Mouse (Mus musculus) Muller cell, postnatal 12 days (primary cell): ENCODE results near the gene Tulp4.
A peak's percentile ranks its signal among the peaks of the same experiment; 100 is the strongest.

Experiments used
- DNase-seq: peaks from one replicate; pipeline ENCODE4 v3.0.0-alpha.2; 2015; ENCODE audit errors: inconsistent ontology term

Gene Tulp4

GRCm38 (mm10) chr17:6123776-6124175 is 17.5 kb downstream of the Tulp4 start:
- no peak for DNase-seq

- DNase-seq: no peak
These were observed 19.2 kb downstream of the Tulp4 start for GRCm38 (mm10) chr17:6125441-6125840.

GRCm38 (mm10) chr17:6128039-6128438 is 21.8 kb downstream of the Tulp4 start:
- peak; percentile 54 for DNase-seq

GRCm38 (mm10) chr17:6129361-6129760 is 23.1 kb downstream of the Tulp4 start:
- peak; percentile 64 for DNase-seq

GRCm38 (mm10) chr17:6131083-6131482 is 24.8 kb downstream of the Tulp4 start:
- DNase-seq: no peak

GRCm38 (mm10) chr17:6140875-6141274 is 34.6 kb downstream of the Tulp4 start:
- peak; percentile 89 for DNase-seq

- peak; percentile 66 for DNase-seq
These were observed 35.1 kb downstream of the Tulp4 start for GRCm38 (mm10) chr17:6141344-6141743.

- no peak for DNase-seq
These were observed 39.0 kb downstream of the Tulp4 start for GRCm38 (mm10) chr17:6145244-6145643.

- DNase-seq: no peak
These were observed 46.7 kb downstream of the Tulp4 start for GRCm38 (mm10) chr17:6152941-6153340.

GRCm38 (mm10) chr17:6153581-6153980 is 47.3 kb downstream of the Tulp4 start:
- DNase-seq: no peak

- DNase-seq: no peak
These were observed 48.1 kb downstream of the Tulp4 start for GRCm38 (mm10) chr17:6154366-6154765.

- no peak for DNase-seq
These were observed 54.3 kb downstream of the Tulp4 start for GRCm38 (mm10) chr17:6160495-6160894.

- DNase-seq: no peak
These were observed 55.7 kb downstream of the Tulp4 start for GRCm38 (mm10) chr17:6161916-6162315.

GRCm38 (mm10) chr17:6162761-6163160 is 56.5 kb downstream of the Tulp4 start:
- no peak for DNase-seq

- DNase-seq: peak; percentile 75
These were observed 58.7 kb downstream of the Tulp4 start for GRCm38 (mm10) chr17:6164911-6165310.

GRCm38 (mm10) chr17:6172440-6172839 is 66.2 kb downstream of the Tulp4 start:
- peak; percentile 59 for DNase-seq

GRCm38 (mm10) chr17:6172926-6173690 is 66.9 kb downstream of the Tulp4 start:
- DNase-seq: peak; percentile 92

- DNase-seq: no peak
These were observed 68.3 kb downstream of the Tulp4 start for GRCm38 (mm10) chr17:6174574-6174973.

GRCm38 (mm10) chr17:6178564-6179267 is 72.5 kb downstream of the Tulp4 start:
- no peak for DNase-seq

GRCm38 (mm10) chr17:6179389-6179788 is 73.2 kb downstream of the Tulp4 start:
- peak; percentile 37 for DNase-seq

- peak; percentile 75 for DNase-seq
These were observed 74.2 kb downstream of the Tulp4 start for GRCm38 (mm10) chr17:6180421-6180820.

GRCm38 (mm10) chr17:6182715-6183114 is 76.5 kb downstream of the Tulp4 start:
- DNase-seq: no peak

GRCm38 (mm10) chr17:6186651-6187050 is 80.4 kb downstream of the Tulp4 start:
- DNase-seq: no peak
